Mouse (Mus musculus): ENCODE measurements around the gene Rhobtb1. TPM values are rescaled to one million over a fixed set of nuclear protein-coding genes. Genes with fewer than 3 reads are reported as not detected.

Rhobtb1 gene
- polyA plus RNA-seq, 1 experiment from 2014 or later: 14.3 TPM

- H3K4me2 ChIP-seq: no peak overlapping the region
- H3K27ac ChIP-seq (replicated peaks): no peak overlapping the region
- H3K9ac ChIP-seq: no peak overlapping the region
- no peak overlapping the region for H3K4me3 ChIP-seq
- no peaks in the 10 kb centered on the region for H3K4me1 ChIP-seq (replicated peaks)
- no peak for ATAC-seq (ENCODE audit: low read depth)
- H3K36me3 ChIP-seq: peaks cover 32% of the 10 kb centered on the region
- 93% methylated on average over 8 of the region's 8 CpGs for WGBS
- H3K27me3 ChIP-seq: no peaks in the 10 kb centered on the region
- no peaks in the 10 kb centered on the region; the same call in 1 of the 2 replicates for H3K9me3 ChIP-seq
Observed at GRCm38 (mm10) chr10:69290736-69291135, 139.5 kb downstream of the Rhobtb1 start.

GRCm38 (mm10) chr10:69295919-69296318 is 144.7 kb downstream of the Rhobtb1 start:
- H3K4me1 ChIP-seq (replicated peaks): no peaks in the 10 kb centered on the region
- H3K27ac ChIP-seq (replicated peaks): no peak overlapping the region
- WGBS: 88% methylated on average over 9 of the region's 9 CpGs
- no peak overlapping the region for H3K4me2 ChIP-seq
- no peak overlapping the region for H3K4me3 ChIP-seq
- H3K36me3 ChIP-seq: peaks cover under 1% of the 10 kb centered on the region; the same call in 1 of the 2 replicates
- ATAC-seq (ENCODE audit: low read depth): no peak
- H3K9ac ChIP-seq: no peak overlapping the region
- no peaks in the 10 kb centered on the region for H3K27me3 ChIP-seq
- H3K9me3 ChIP-seq: no peaks in the 10 kb centered on the region; the same call in 1 of the 2 replicates

GRCm38 (mm10) chr10:69299985-69300384 is 148.8 kb downstream of the Rhobtb1 start:
- no peak for ATAC-seq (ENCODE audit: low read depth)
- Histone ChIP-seq H3K27ac (replicated peaks) (no peak overlapping the region), H3K4me1 (replicated peaks) (no peaks in the 10 kb centered on the region), H3K4me3 (no peak overlapping the region), H3K4me2 (no peak overlapping the region), H3K36me3 (no peaks in the 10 kb centered on the region), H3K27me3 (no peaks in the 10 kb centered on the region), H3K9me3 (no peaks in the 10 kb centered on the region), H3K9ac (no peak overlapping the region)
- 85% methylated on average over 7 of the region's 7 CpGs for WGBS

- Histone ChIP-seq H3K27me3 (no peaks in the 10 kb centered on the region), H3K9ac (no peak overlapping the region), H3K36me3 (no peaks in the 10 kb centered on the region), H3K4me2 (no peak overlapping the region), H3K4me3 (no peak overlapping the region), H3K27ac (replicated peaks) (no peak overlapping the region), H3K4me1 (replicated peaks) (no peaks in the 10 kb centered on the region), H3K9me3 (no peaks in the 10 kb centered on the region)
- 91% methylated on average over 3 of the region's 3 CpGs for WGBS
- ATAC-seq (ENCODE audit: low read depth): no peak
Observed at GRCm38 (mm10) chr10:69302667-69303066, 151.4 kb downstream of the Rhobtb1 start.

- WGBS: 84% methylated on average over 3 of the region's 3 CpGs
- no peaks in the 10 kb centered on the region for H3K36me3 ChIP-seq
- H3K4me3 ChIP-seq: no peak overlapping the region
- H3K27ac ChIP-seq (replicated peaks): no peak overlapping the region
- H3K27me3 ChIP-seq: no peaks in the 10 kb centered on the region
- no peak for ATAC-seq (ENCODE audit: low read depth)
- no peak overlapping the region for H3K4me2 ChIP-seq
- no peak overlapping the region for H3K9ac ChIP-seq
- H3K4me1 ChIP-seq (replicated peaks): no peaks in the 10 kb centered on the region
- H3K9me3 ChIP-seq: no peaks in the 10 kb centered on the region
Observed at GRCm38 (mm10) chr10:69304819-69305218, 153.6 kb downstream of the Rhobtb1 start.

GRCm38 (mm10) chr10:69305600-69305999 is 154.4 kb downstream of the Rhobtb1 start:
- H3K36me3 ChIP-seq: no peaks in the 10 kb centered on the region
- no peak overlapping the region for H3K27ac ChIP-seq (replicated peaks)
- WGBS: 46% methylated on average over 7 of the region's 7 CpGs
- H3K4me1 ChIP-seq (replicated peaks): no peaks in the 10 kb centered on the region
- no peak overlapping the region for H3K4me3 ChIP-seq
- no peak for ATAC-seq (ENCODE audit: low read depth)
- H3K27me3 ChIP-seq: no peaks in the 10 kb centered on the region
- no peak overlapping the region for H3K9ac ChIP-seq
- H3K4me2 ChIP-seq: no peak overlapping the region
- no peaks in the 10 kb centered on the region for H3K9me3 ChIP-seq

- whole genome bisulfite sequencing: 68% methylated on average over 14 of the region's 14 CpGs
- H3K9ac ChIP-seq: no peak overlapping the region
Observed at GRCm38 (mm10) chr10:69306205-69306604, 155.0 kb downstream of the Rhobtb1 start.

GRCm38 (mm10) chr10:69307067-69307466 is 155.8 kb downstream of the Rhobtb1 start:
- no peak overlapping the region for H3K4me3 ChIP-seq
- 51% methylated on average over 5 of the region's 5 CpGs for WGBS
- no peak overlapping the region for H3K4me2 ChIP-seq
- H3K27me3 ChIP-seq: no peaks in the 10 kb centered on the region
- H3K36me3 ChIP-seq: no peaks in the 10 kb centered on the region
- H3K9ac ChIP-seq: no peak overlapping the region
- ATAC-seq (ENCODE audit: low read depth): peak; percentile 53; the same call in 1 of the 2 replicates
- H3K27ac ChIP-seq (replicated peaks): no peak overlapping the region
- no peaks in the 10 kb centered on the region for H3K9me3 ChIP-seq
- H3K4me1 ChIP-seq (replicated peaks): no peaks in the 10 kb centered on the region

More at GRCm38 (mm10) chr10:69306205-69306604, 155.0 kb downstream of the Rhobtb1 start:
- no peaks in the 10 kb centered on the region for H3K9me3 ChIP-seq
- H3K27ac ChIP-seq (replicated peaks): no peak overlapping the region
- ATAC-seq (ENCODE audit: low read depth): no peak
- no peak overlapping the region for H3K4me2 ChIP-seq
- no peak overlapping the region for H3K4me3 ChIP-seq
- no peaks in the 10 kb centered on the region for H3K4me1 ChIP-seq (replicated peaks)
- H3K36me3 ChIP-seq: no peaks in the 10 kb centered on the region
- no peaks in the 10 kb centered on the region for H3K27me3 ChIP-seq

GRCm38 (mm10) chr10:69309109-69309508 is 157.9 kb downstream of the Rhobtb1 start:
- Histone ChIP-seq H3K9ac (no peak overlapping the region), H3K27me3 (no peaks in the 10 kb centered on the region), H3K9me3 (no peaks in the 10 kb centered on the region), H3K4me3 (no peak overlapping the region), H3K4me1 (replicated peaks) (no peaks in the 10 kb centered on the region; the same call in 1 of the 2 replicates), H3K27ac (replicated peaks) (no peak overlapping the region), H3K36me3 (no peaks in the 10 kb centered on the region), H3K4me2 (no peak overlapping the region)
- WGBS: 69% methylated on average over 5 of the region's 5 CpGs
- ATAC-seq (ENCODE audit: low read depth): no peak

- Histone ChIP-seq H3K9ac (no peak overlapping the region), H3K4me1 (replicated peaks) (no peaks in the 10 kb centered on the region; the same call in 1 of the 2 replicates), H3K36me3 (no peaks in the 10 kb centered on the region), H3K9me3 (no peaks in the 10 kb centered on the region), H3K4me2 (no peak overlapping the region), H3K27me3 (no peaks in the 10 kb centered on the region; the same call in 1 of the 2 replicates), H3K27ac (replicated peaks) (no peak overlapping the region), H3K4me3 (no peak overlapping the region)
- ATAC-seq (ENCODE audit: low read depth): no peak
- 59% methylated on average over 16 of the region's 16 CpGs for WGBS
Observed at GRCm38 (mm10) chr10:69311867-69312266, 160.6 kb downstream of the Rhobtb1 start.

GRCm38 (mm10) chr10:69313944-69314343 is 162.7 kb downstream of the Rhobtb1 start:
- Histone ChIP-seq H3K9ac (no peak overlapping the region), H3K36me3 (no peaks in the 10 kb centered on the region), H3K27me3 (no peaks in the 10 kb centered on the region; the same call in 1 of the 2 replicates), H3K4me2 (no peak overlapping the region), H3K4me1 (replicated peaks) (no peaks in the 10 kb centered on the region; the same call in 1 of the 2 replicates), H3K27ac (replicated peaks) (no peak overlapping the region), H3K9me3 (no peaks in the 10 kb centered on the region), H3K4me3 (no peak overlapping the region)
- ATAC-seq (ENCODE audit: low read depth): no peak
- WGBS: 56% methylated on average over 8 of the region's 8 CpGs

GRCm38 (mm10) chr10:69318514-69318913 is 167.3 kb downstream of the Rhobtb1 start:
- H3K27me3 ChIP-seq: no peaks in the 10 kb centered on the region; the same call in 1 of the 2 replicates
- H3K4me2 ChIP-seq: no peak overlapping the region
- H3K27ac ChIP-seq (replicated peaks): no peak overlapping the region
- H3K9me3 ChIP-seq: no peaks in the 10 kb centered on the region
- ATAC-seq (ENCODE audit: low read depth): no peak
- no peaks in the 10 kb centered on the region for H3K36me3 ChIP-seq
- no peak overlapping the region for H3K9ac ChIP-seq
- WGBS: 82% methylated on average over 11 of the region's 11 CpGs
- no peak overlapping the region for H3K4me3 ChIP-seq
- peaks cover 4% of the 10 kb centered on the region; the same call in 1 of the 2 replicates for H3K4me1 ChIP-seq (replicated peaks)
